Comparison of ENCODE assay signal across 12 mouse cellular contexts in genomic region chr17:25626196-25627043, GRCm38 (mm10). TPM values are rescaled to one million over a fixed set of nuclear protein-coding genes. Genes with fewer than 3 reads are reported as not detected.
A peak's percentile ranks its signal among the peaks of the same experiment; 100 is the strongest.
DNase-seq lines count a peak whose midpoint lies in the region; ATAC-seq and TF ChIP-seq lines count a peak whose summit lies in the region.
"Had no signal": no experiment of that assay in that cellular context is flagged by ENCODE, and none has a peak within 500 bp of the region (broad histone marks: within the 10 kb centered on the region; RNA-seq: fewer than 3 reads in every experiment).

No protein-coding gene starts in this region.

- intact Hi-C loops in gastrocnemius, adult 2 months (cut with DNase I) = no loop called here

- H3K4me2 ChIP-seq in intestine, embryonic 14.5 days (ENCODE audit: low read length) = no peak overlapping the region
- no peak overlapping the region for H3K4me2 ChIP-seq in intestine, postnatal 0 days (replicated peaks; ENCODE audit: low read depth)
- H3K4me2 ChIP-seq in forebrain, embryonic 13.5 days = no peak overlapping the region
- H3K4me2 ChIP-seq: liver, embryonic 13.5 days had no signal

- no peaks in the 10 kb centered on the region for H3K27me3 ChIP-seq in intestine, embryonic 14.5 days (replicated peaks; ENCODE audit: control insufficient read depth, insufficient read depth, low read length)
- no peaks in the 10 kb centered on the region for H3K27me3 ChIP-seq in intestine, postnatal 0 days (replicated peaks; ENCODE audit: control insufficient read depth, insufficient read depth, low read length)
- H3K27me3 ChIP-seq in forebrain, embryonic 13.5 days = no peaks in the 10 kb centered on the region
- H3K27me3 ChIP-seq: liver, embryonic 13.5 days had no signal

- no peaks in the 10 kb centered on the region for H3K9me3 ChIP-seq in intestine, embryonic 14.5 days (ENCODE audit: control insufficient read depth, low read length)
- no peaks in the 10 kb centered on the region for H3K9me3 ChIP-seq in intestine, postnatal 0 days (ENCODE audit: control insufficient read depth)
- no peaks in the 10 kb centered on the region for H3K9me3 ChIP-seq in forebrain, embryonic 13.5 days (replicated peaks)
- H3K9me3 ChIP-seq: G1E; liver, embryonic 13.5 days had no signal

- ATAC-seq in intestine, embryonic 14.5 days (replicated peaks; ENCODE audit: low FRiP score, low TSS enrichment, low read depth) = peak; percentile 41; the same call in 1 of the 2 replicates
- no peak for ATAC-seq in intestine, postnatal 0 days
- ATAC-seq in forebrain, embryonic 13.5 days = peak; percentile 58; the same call in 1 of the 2 replicates

- H3K36me3 ChIP-seq in intestine, embryonic 14.5 days (ENCODE audit: control insufficient read depth, insufficient read depth, low read length) = no peaks in the 10 kb centered on the region; the same call in 1 of the 2 replicates
- H3K36me3 ChIP-seq in intestine, postnatal 0 days (ENCODE audit: control insufficient read depth, insufficient read depth) = no peaks in the 10 kb centered on the region; the same call in 1 of the 2 replicates
- 0 out of 2 replicates have a peak, but pooled peaks cover 6% of the 10 kb centered on the region for H3K36me3 ChIP-seq in forebrain, embryonic 13.5 days (ENCODE audit: poor library complexity, severe bottlenecking)
- H3K36me3 ChIP-seq: liver, embryonic 13.5 days had no signal

- H3K9ac ChIP-seq in intestine, embryonic 14.5 days (ENCODE audit: low read length) = no peak overlapping the region
- no peak overlapping the region for H3K9ac ChIP-seq in intestine, postnatal 0 days (ENCODE audit: low read depth, low read length)
- peak overlapping the region; percentile 18; the same call in 1 of the 2 replicates for H3K9ac ChIP-seq in forebrain, embryonic 13.5 days
- H3K9ac ChIP-seq: liver, embryonic 13.5 days had no signal

- H3K4me3 ChIP-seq in gastrocnemius, adult 2 months = no peak overlapping the region
- no peak overlapping the region for H3K4me3 ChIP-seq in intestine, embryonic 14.5 days (ENCODE audit: low read depth, low read length)
- H3K4me3 ChIP-seq in intestine, postnatal 0 days (ENCODE audit: low read depth, low read length) = no peak overlapping the region
- H3K4me3 ChIP-seq in forebrain, embryonic 13.5 days = no peak overlapping the region
- H3K4me3 ChIP-seq: liver, embryonic 13.5 days had no signal

- H3K27ac ChIP-seq in gastrocnemius, adult 2 months = peak overlapping the region; percentile 16; the same call in 1 of the 2 replicates
- no peak overlapping the region for H3K27ac ChIP-seq in intestine, embryonic 14.5 days (ENCODE audit: low read depth)
- H3K27ac ChIP-seq in intestine, postnatal 0 days (ENCODE audit: low read depth, low read length) = no peak overlapping the region
- H3K27ac ChIP-seq in forebrain, embryonic 13.5 days = peak overlapping the region; percentile 45; the same call in 1 of the 2 replicates
- H3K27ac ChIP-seq: liver, embryonic 13.5 days had no signal

- DNase-seq in gastrocnemius, adult 2 months = no peak
- no peak for DNase-seq in gastrocnemius, postnatal 10 days
- no peak for DNase-seq in intestine, embryonic 14.5 days (ENCODE audit: low spot score)
- peak; percentile 62 for DNase-seq in brain, adult 2 months (ENCODE audit: low read depth, low spot score)
- no peak for DNase-seq in c-Kit-positive CD71-positive TER-119-positive erythroid progenitor cells, embryonic 14.5 days (ENCODE audit: low spot score)
- DNase-seq in kidney, adult 11 months = no peak
- DNase-seq: cerebellum, postnatal 25 days; kidney, postnatal 36 days; liver, embryonic 13.5 days had no signal

- WGBS in intestine, embryonic 14.5 days = 68% methylated on average over 20 of the region's 20 CpGs
- 67% methylated on average over 20 of the region's 20 CpGs for WGBS in intestine, postnatal 0 days
- 53% methylated on average over 20 of the region's 20 CpGs for WGBS in forebrain, embryonic 13.5 days

- no peak for TF ChIP-seq CTCF in gastrocnemius, adult 2 months (IDR thresholded peaks at IDR 0.05)
- no peak for TF ChIP-seq CTCF in intestine, postnatal 0 days (IDR thresholded peaks at IDR 0.05; ENCODE audit: low read depth)

- H3K4me1 ChIP-seq in intestine, embryonic 14.5 days (replicated peaks; ENCODE audit: control insufficient read depth, insufficient read depth, low read length) = no peaks in the 10 kb centered on the region
- no peaks in the 10 kb centered on the region for H3K4me1 ChIP-seq in intestine, postnatal 0 days (replicated peaks; ENCODE audit: control insufficient read depth, insufficient read depth, low read length)
- peaks cover 30% of the 10 kb centered on the region for H3K4me1 ChIP-seq in forebrain, embryonic 13.5 days

RNA-seq across cellular contexts. Expression of gene Lmf1, which starts 47.5 kb away (rescaled TPM):
- total RNA-seq in gastrocnemius, adult 2 months (2021) = 10 to 100 TPM in 1 of 2 experiments, 1 to 10 TPM in 1; 9.7 to 14.9 TPM
- total RNA-seq in gastrocnemius, postnatal 10 days (2021) = 10 to 100 TPM; 11.5 to 14.5 TPM
- 31.3 and 33.5 TPM in 2 replicates for polyA plus RNA-seq in intestine, embryonic 14.5 days (2014; fragmentation: Nextera tagmentation; extraction: Ambion mirVana)
- 16.1 and 16.5 TPM in 2 replicates for polyA plus RNA-seq in intestine, postnatal 0 days (2015; fragmentation: Nextera tagmentation; extraction: Ambion mirVana)
- polyA plus RNA-seq in forebrain, embryonic 13.5 days (2015; fragmentation: Nextera tagmentation; extraction: Ambion mirVana) = 19.7 and 20.9 TPM in 2 replicates

RNA-seq across cellular contexts. Expression of gene Sox8, which starts 55.9 kb away (rescaled TPM):
- total RNA-seq in gastrocnemius, adult 2 months (2021) = 1 to 10 TPM in 1 of 2 experiments, under 1 TPM in 1; 0.92 to 1.1 TPM
- total RNA-seq in gastrocnemius, postnatal 10 days (2021) = 10 to 100 TPM; 15.2 to 20.2 TPM
- polyA plus RNA-seq in intestine, embryonic 14.5 days (2014; fragmentation: Nextera tagmentation; extraction: Ambion mirVana) = 9.1 and 9.4 TPM in 2 replicates
- polyA plus RNA-seq in intestine, postnatal 0 days (2015; fragmentation: Nextera tagmentation; extraction: Ambion mirVana) = 1.7 and 2.5 TPM in 2 replicates
- 15.3 and 17.5 TPM in 2 replicates for polyA plus RNA-seq in forebrain, embryonic 13.5 days (2015; fragmentation: Nextera tagmentation; extraction: Ambion mirVana)
- polyA plus RNA-seq: G1E had no signal

Comparison
In these comparisons a context has a peak if more than half of its experiments do, and no peak if none do; other contexts are left out.
1. H3K27ac ChIP-seq: peak in gastrocnemius, adult 2 months (single experiment) and forebrain, embryonic 13.5 days (single experiment); none in intestine, embryonic 14.5 days (single experiment) and intestine, postnatal 0 days (single experiment).